Mouse (Mus musculus) midbrain, embryonic 14.5 days (tissue): ENCODE results near the gene Tmem119. TPM values are rescaled to one million over a fixed set of nuclear protein-coding genes. Genes with fewer than 3 reads are reported as not detected.

Experiments
- ATAC-seq: fragments of 200-750 bp; cut with Nextera tagmentation; 2 replicates; pipeline ENCODE4 v1.8.0; 2017; ENCODE audit warnings: moderate number of reproducible peaks, moderate library complexity; ENCODE audit not compliant: low FRiP score, low TSS enrichment
- DNase-seq: peaks from one replicate; pipeline ENCODE4 v3.0.0-alpha.2; 2015
- H3K27ac ChIP-seq: fragments of 300-500 bp; sonication (generic); replicated peaks from 2 replicates; pipeline ENCODE4 v1.5.1; 2014; ENCODE audit warnings: mild to moderate bottlenecking, low read depth, low read length, moderate library complexity
- H3K27me3 ChIP-seq: fragments of 300-500 bp; sonication (generic); 2 replicates; pipeline ENCODE4 v1.6.1; 2014; ENCODE audit warnings: low read length, control low read depth, mixed read lengths; ENCODE audit not compliant: control insufficient read depth, insufficient read depth
- H3K36me3 ChIP-seq: fragments of 300-500 bp; sonication (generic); 2 replicates; pipeline ENCODE4 v1.6.1; 2014; ENCODE audit warnings: low read length, control low read depth; ENCODE audit not compliant: control insufficient read depth, insufficient read depth
- H3K4me1 ChIP-seq: fragments of 300-500 bp; sonication (generic); 2 replicates; pipeline ENCODE4 v1.6.1; 2014; ENCODE audit warnings: mild to moderate bottlenecking, antibody characterized with exemption, low read length, control low read depth; ENCODE audit not compliant: control insufficient read depth, insufficient read depth
- H3K4me2 ChIP-seq: fragments of 300-500 bp; sonication (generic); 2 replicates; pipeline ENCODE4 v1.6.1; 2014; ENCODE audit warnings: mild to moderate bottlenecking, low read length, moderate library complexity
- H3K4me3 ChIP-seq: fragments of 300-500 bp; sonication (generic); replicated peaks from 2 replicates; pipeline ENCODE4 v1.5.1; 2014; ENCODE audit warnings: low read depth, low read length
- H3K9ac ChIP-seq: fragments of 300-500 bp; sonication (generic); replicated peaks from 2 replicates; pipeline ENCODE4 v1.6.1; 2014; ENCODE audit warnings: mild to moderate bottlenecking, low read length, moderate library complexity
- H3K9me3 ChIP-seq: fragments of 300-500 bp; sonication (generic); 2 replicates; pipeline ENCODE4 v1.6.1; 2016; ENCODE audit warnings: low read length, control low read depth, mixed read lengths; ENCODE audit not compliant: control insufficient read depth
- WGBS: fragments of 180-500 bp; shearing (Covaris S2); extraction: QIAGEN DNeasy Blood & Tissue Kit; methylation state at CpG from one replicate; pipeline ENCODE4 v1.1.7; 2014; 5-methylcytosine and 5-hydroxymethylcytosine counted together
- polyA plus RNA-seq: library from polyadenylated mRNA; unstranded; fragments of >200 nt; fragmentation: Nextera tagmentation; extraction: Ambion mirVana; gene quantifications from 2 replicates; pipeline ENCODE4 v1.2.1, GENCODE M21; 2014

Tmem119 gene
- polyA plus RNA-seq, 1 experiment from 2014 or later = 3.2 TPM

GRCm38 (mm10) chr5:113771213-113772162 is 28.8 kb downstream of the Tmem119 start:
- ATAC-seq (peak; percentile 82), DNase-seq (peak; percentile 93)
- no peaks in the 10 kb centered on the region for H3K9me3 ChIP-seq
- H3K36me3 ChIP-seq = peaks cover 35% of the 10 kb centered on the region
- H3K4me1 ChIP-seq = peaks cover 12% of the 10 kb centered on the region
- peak overlapping the region; percentile 99 for H3K4me3 ChIP-seq
- peak overlapping the region; percentile 98 for H3K27ac ChIP-seq
- peak overlapping the region; percentile 89 for H3K4me2 ChIP-seq
- H3K9ac ChIP-seq = peak overlapping the region; percentile 86
- H3K27me3 ChIP-seq = no peaks in the 10 kb centered on the region
- WGBS = under 1% methylated on average over 91 of the region's 97 CpGs

- Histone ChIP-seq H3K36me3 (peaks cover 27% of the 10 kb centered on the region), H3K4me3 (no peak overlapping the region), H3K9ac (no peak overlapping the region), H3K27ac (no peak overlapping the region), H3K4me2 (no peak overlapping the region), H3K4me1 (peaks cover 12% of the 10 kb centered on the region), H3K9me3 (no peaks in the 10 kb centered on the region), H3K27me3 (no peaks in the 10 kb centered on the region)
- DNase-seq (no peak), ATAC-seq (no peak)
- 94% methylated on average over 8 of the region's 8 CpGs for WGBS
These were observed 31.5 kb downstream of the Tmem119 start for GRCm38 (mm10) chr5:113768806-113769205.

GRCm38 (mm10) chr5:113765641-113766526 is 34.4 kb downstream of the Tmem119 start:
- Histone ChIP-seq H3K4me3 (no peak overlapping the region), H3K9ac (no peak overlapping the region), H3K9me3 (no peaks in the 10 kb centered on the region), H3K27me3 (no peaks in the 10 kb centered on the region), H3K27ac (no peak overlapping the region), H3K4me1 (peaks cover 12% of the 10 kb centered on the region), H3K36me3 (peaks cover 52% of the 10 kb centered on the region), H3K4me2 (no peak overlapping the region)
- WGBS = 91% methylated on average over 13 of the region's 13 CpGs
- DNase-seq (no peak), ATAC-seq (no peak)

- Histone ChIP-seq H3K4me3 (no peak overlapping the region), H3K4me2 (no peak overlapping the region), H3K9me3 (no peaks in the 10 kb centered on the region), H3K4me1 (no peaks in the 10 kb centered on the region), H3K36me3 (peaks cover 67% of the 10 kb centered on the region), H3K9ac (no peak overlapping the region), H3K27ac (no peak overlapping the region), H3K27me3 (no peaks in the 10 kb centered on the region)
- ATAC-seq (no peak), DNase-seq (no peak)
- 96% methylated on average over 7 of the region's 7 CpGs for WGBS
These were observed 35.9 kb downstream of the Tmem119 start for GRCm38 (mm10) chr5:113764426-113764825.

- Histone ChIP-seq H3K4me3 (no peak overlapping the region), H3K4me2 (no peak overlapping the region), H3K36me3 (peaks cover 83% of the 10 kb centered on the region), H3K9ac (no peak overlapping the region), H3K9me3 (no peaks in the 10 kb centered on the region), H3K27me3 (no peaks in the 10 kb centered on the region), H3K27ac (no peak overlapping the region), H3K4me1 (no peaks in the 10 kb centered on the region)
- ATAC-seq (no peak), DNase-seq (no peak)
- WGBS = 90% methylated on average over 2 of the region's 2 CpGs
These were observed 38.7 kb downstream of the Tmem119 start for GRCm38 (mm10) chr5:113761585-113761984.

- H3K4me3 ChIP-seq = no peak overlapping the region
- no peak for ATAC-seq
- no peaks in the 10 kb centered on the region for H3K9me3 ChIP-seq
- peaks cover 100% of the 10 kb centered on the region for H3K36me3 ChIP-seq
- H3K27me3 ChIP-seq = no peaks in the 10 kb centered on the region
- H3K4me1 ChIP-seq = no peaks in the 10 kb centered on the region
- no peak overlapping the region for H3K9ac ChIP-seq
- no peak overlapping the region for H3K4me2 ChIP-seq
- no peak overlapping the region for H3K27ac ChIP-seq
- WGBS = 93% methylated on average over 15 of the region's 15 CpGs
- DNase-seq = no peak
These were observed 44.8 kb downstream of the Tmem119 start for GRCm38 (mm10) chr5:113755347-113756030.

GRCm38 (mm10) chr5:113751521-113752157 is 48.7 kb downstream of the Tmem119 start:
- H3K36me3 ChIP-seq = peaks cover 100% of the 10 kb centered on the region
- no peak overlapping the region for H3K9ac ChIP-seq
- DNase-seq = no peak
- no peak for ATAC-seq
- H3K4me3 ChIP-seq = no peak overlapping the region
- no peaks in the 10 kb centered on the region for H3K9me3 ChIP-seq
- H3K4me1 ChIP-seq = no peaks in the 10 kb centered on the region
- 93% methylated on average over 9 of the region's 9 CpGs for WGBS
- H3K4me2 ChIP-seq = no peak overlapping the region
- H3K27me3 ChIP-seq = no peaks in the 10 kb centered on the region
- H3K27ac ChIP-seq = no peak overlapping the region
